Mouse (Mus musculus) B cell, adult 2 months (primary cell): ENCODE measurements around the gene Commd9.

ENCODE experiments used
- DNase-seq, 2 experiments: peaks; one replicate each; pipeline ENCODE4 v3.0.0; 2022

Commd9 gene

GRCm38 (mm10) chr2:101885768-101886438, at the start of gene Commd9:
Commd9 (plus strand) TSS chr2:101886247.
- DNase-seq, result peak; percentile 95 to 97

DNA sequence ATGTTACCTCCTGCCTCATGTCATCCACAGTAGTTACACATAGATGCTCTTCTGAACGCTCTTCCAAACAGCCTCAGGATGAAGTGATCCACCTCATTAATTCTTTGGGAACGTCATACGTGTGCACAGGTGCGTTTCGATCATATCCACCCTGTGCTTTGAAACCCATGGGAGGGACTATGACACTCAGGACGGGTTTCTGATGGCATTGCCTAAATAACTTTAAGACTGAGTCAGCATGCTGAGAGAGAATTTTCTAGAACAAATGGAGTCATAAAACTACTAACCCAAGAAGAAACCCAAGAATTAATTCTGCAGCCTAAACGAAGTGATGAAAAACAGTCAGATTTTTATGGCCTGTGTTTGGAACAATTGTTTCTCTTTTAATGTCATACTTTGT, 43.3 kb upstream of the Commd9 start:
- no peak for DNase-seq

- no peak for DNase-seq
These were observed 31.3 kb upstream of the Commd9 start for GRCm38 (mm10) chr2:101854792-101855191.

GRCm38 (mm10) chr2:101856174-101856573, 29.9 kb upstream of the Commd9 start:
- no peak for DNase-seq

DNA sequence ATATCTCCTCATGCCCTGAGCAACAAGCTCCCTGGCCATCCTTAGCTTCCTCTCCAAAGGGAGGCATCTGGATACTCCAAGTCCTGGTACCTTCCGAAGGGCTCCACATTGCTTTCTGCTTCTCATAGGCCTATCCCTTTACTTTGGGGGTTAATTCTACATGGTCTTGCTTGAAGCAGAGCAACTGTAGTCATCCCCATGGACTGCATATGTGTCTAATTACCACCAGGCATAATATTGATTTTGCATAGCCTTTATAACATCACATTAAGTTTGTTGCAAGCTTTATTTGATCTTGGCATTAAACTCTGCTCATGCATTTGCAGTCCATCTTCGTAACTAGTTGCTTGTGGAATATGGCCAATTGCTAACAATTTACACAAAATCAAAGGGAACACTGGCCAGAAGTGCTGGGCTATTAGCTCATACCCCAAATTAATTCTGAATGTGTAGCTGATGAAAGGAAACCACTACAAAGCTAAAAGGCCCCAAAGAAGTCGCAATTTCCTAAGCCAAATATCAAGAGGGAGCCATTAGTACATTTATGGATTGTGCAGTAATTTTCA, 25.0 kb upstream of the Commd9 start:
- DNase-seq, result no peak

DNA sequence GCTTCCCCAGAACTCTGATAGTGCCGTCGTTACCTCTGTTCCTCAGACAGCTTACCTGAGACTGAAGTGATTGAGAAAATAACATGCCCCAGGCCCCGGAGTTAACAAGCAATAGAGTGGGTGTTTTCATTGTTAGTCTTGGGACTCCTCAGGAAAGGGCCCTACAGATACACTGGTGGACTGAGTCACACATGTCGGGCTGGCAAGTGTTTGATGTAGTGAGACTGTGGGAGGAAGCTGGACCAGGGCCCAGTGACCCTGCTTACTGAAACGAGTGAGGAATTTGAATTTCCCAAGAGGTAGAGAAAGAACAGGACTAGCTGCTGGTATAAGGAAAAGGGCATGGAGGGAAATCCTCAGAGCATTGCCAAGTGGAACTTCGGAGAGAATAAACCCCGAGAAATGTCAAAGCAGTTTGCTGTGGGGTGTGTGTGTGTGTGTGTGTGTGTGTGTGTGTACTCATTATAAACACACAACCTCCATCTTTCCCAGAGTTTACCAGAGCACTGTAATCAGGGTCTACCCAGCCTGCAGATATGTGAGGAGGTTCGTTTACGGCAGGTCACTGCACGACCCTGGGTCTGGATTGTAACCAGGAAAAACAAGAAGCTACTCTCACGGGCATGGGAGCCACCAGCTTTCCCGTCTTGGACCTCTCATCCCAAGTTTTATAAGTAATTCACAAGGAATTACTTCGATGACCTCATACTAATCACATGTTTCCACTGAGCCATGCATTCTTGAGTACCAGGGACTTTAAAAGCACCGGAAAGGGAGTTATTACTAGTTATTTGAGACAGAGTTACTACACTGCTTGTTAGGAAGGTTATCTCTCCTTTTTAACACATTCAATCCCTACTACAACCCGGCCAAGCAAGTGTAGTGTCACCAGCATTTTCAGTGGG, 23.6 kb upstream of the Commd9 start:
- no peak for DNase-seq

DNA sequence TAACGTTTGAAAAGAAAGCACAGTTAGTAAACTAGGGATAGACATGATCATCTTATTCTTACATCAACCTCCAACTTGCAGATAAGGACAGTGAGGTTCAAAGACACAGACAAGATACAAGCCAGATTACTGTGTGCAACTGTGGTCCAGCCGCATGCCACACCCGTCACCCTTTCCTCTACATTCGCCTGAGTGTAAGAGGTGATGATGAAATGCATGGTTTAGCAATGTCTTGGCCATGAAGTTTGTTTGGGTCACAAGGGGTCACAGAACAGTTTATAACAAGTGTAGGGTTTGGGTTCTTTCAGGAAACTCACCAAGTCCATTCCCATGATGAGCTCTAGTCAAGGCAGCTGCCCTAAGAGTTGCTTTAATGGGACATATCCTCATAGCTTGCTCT, 17.4 kb upstream of the Commd9 start:
- DNase-seq, result no peak

DNA sequence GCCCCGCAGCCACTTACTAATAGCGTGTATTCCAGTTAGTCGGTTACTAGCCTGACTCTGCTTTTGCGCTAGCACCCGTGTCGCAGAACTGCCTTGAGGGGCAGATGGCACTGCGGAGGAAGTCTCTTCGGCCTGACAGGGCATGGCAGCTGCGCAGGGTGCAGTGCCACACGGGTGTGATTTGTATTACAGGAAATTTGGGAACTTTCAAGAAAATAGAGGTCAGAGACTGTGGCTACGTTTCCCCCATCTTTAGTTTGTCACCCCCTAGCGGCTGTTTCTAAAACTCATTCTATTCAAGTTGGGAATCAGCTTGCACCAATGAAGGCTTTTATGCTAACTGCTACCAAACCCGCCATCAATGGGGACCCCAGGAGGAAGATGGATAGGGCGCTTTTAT, 14.9 kb upstream of the Commd9 start:
- DNase-seq, result peak; percentile 57 to 58

DNA sequence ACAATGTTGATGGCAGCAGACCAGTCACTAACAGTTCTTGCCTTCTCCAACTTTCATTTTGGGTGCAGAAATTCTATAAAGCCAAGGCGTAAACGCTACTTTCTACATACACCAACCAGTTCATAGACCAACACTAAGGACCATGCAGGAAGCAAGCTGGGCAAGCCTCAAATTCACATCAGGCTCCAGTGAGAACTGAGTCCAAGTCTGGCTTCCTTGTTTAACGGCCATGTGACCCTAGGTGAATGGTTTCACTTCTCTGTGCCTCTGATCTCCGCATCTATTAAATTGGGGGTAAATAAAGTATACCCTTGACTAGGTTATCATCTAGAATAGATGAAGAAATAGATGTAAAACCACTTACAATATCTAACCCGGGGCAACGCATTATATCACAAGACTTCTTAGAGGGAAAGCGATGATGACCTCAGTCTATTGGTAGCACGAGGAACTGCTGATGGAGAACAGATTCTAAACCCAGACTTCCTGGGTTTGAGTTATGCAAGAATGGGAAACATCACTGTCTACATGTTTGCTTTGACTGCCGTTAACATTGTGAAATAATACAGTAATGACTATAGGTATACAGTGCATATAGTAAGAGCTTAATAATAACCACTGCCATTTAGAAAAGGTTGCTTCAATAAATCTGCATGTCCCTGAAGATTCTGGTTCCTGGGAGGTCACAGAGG, 4.4 kb upstream of the Commd9 start:
- peak; percentile 22 to 32 for DNase-seq

DNA sequence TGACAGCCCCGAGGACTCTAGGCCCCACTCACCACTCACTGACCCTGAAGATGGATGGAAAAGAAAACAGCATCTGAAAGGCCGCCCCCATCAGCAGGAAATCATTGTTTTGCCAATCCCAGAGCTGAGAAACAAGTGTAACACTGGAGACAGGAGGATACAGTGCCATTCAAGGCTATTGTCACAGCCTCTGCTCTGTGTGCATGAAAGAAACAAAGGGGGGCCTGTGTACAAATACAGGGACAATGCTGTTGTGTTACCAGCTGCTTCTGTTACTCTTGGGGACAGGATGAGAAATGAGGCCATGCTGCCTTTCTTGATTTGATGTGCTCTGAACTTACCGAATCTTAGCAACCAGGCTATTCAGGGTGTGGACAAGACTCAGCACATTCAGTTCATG, 3.0 kb upstream of the Commd9 start, which contains the start of gene Prr5l:
Gene Prr5l (minus strand): TSS at position 30 of the 400 bp plus-strand sequence.
- no peak for DNase-seq

- DNase-seq, result no peak
These were observed 1.8 kb upstream of the Commd9 start for GRCm38 (mm10) chr2:101884286-101884685.

DNA sequence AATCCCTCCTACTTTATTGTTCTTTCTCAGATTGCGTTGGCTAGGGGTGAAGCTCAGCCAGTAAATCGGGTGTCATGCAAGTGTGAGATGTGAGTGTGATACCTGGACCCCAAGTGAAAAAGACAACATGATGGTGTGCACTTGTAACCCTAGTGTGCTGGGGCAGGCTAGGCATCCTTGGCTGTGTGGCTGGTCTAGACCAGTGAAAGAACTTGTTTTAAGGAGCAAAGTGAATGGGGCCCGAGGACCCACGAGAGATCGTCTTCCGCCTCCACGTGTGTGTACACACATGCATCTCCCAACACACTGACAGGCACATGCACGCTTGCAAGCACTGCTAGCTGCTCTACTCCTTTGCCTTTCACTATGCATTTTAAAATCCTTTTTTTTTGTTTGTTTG, 2.8 kb downstream of the Commd9 start:
- DNase-seq, result no peak

DNA sequence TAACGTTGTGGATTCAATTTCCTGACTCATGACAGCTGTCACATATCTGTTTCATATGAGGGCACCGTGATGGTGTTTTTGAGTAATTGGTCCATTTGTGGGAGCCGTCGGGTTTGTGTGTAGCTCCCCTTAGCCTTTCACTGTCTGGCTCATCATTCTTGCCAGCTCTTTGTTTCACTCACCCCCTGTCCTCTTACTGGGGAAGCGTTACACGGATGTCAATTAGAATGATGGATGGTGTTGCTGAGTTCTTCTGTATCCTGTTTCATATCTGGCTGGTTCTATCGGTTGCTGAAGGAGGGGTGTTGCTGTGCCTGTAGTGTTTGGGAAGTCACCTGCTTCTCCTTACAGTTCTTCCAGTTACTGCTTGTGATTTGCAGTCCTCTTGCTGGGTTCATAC, 5.1 kb downstream of the Commd9 start:
- DNase-seq, result no peak

DNA sequence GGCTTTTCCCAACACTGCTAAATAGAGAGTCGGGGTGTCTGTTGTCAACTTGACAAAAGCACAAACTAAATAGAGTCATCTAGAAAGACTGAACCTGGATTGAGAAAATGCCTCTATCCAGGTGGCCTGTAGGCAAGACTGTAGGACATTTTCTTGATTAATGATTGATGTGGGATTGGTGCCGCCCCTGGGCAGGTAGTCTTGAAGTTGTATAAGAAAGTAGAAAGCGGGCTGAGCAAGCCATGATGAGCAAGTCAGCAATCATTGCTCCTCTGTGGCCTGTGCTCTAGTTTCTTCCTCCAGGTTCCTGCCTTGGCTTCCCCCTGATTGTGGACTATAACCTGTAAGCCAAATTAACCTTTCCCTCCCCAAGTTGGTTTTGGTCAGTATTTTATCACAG, 8.1 kb downstream of the Commd9 start:
- DNase-seq, result no peak

DNA sequence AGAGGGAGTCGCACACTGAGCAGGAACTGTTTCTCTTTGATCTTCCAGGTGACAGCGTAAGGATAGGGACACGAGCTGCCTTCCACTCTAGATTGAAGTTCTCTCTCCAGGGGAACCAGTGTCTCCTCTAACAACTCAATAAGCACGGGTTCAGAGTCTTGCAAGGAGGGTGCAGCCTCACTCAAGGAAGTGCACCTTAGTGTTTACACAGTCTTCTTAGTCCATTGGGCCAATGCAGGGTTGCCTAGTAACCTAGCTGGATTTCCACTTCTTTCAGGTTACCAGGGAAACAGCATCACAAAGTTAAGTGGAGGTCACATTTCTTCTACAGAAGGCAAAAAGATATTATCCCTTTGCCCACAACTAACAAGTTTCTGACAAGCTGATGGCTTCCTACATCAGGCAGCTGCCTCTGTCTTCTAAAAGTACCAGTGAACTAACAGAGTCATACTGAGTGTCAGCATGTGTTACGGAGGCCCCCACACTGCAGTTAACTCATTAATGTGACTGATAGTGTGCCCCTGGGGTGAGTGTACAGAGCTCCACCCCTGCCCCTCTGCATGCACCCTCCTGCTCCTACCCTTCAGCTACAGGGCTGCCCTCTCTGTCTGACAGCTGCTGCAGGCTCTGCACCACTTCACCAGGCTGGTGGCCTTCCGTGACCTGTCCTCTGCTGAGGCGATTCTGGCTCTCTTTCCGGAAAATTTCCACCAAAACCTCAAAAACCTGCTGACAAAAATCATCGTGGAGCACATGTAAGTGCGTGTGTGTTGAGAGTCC, 10.6 kb downstream of the Commd9 start:
- DNase-seq, result no peak

DNA sequence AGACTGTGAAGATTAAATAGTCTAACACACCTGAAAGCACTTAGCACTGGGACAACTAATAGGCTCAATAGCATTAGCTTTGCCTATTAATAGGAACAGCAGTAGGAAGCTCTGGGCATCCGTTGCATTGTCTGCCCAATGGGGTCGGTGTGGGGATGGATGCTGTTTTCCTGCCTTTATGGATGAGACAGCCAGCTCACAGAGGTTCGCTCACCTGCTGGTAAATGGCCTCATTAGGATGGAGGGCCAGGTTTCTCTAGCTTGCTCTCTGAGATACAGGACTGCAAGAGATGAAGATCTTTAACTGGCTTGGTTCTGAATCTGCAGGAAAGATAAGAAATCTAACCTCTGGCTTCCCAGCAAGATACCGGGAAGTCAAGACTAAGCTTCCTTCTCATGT, 16.1 kb downstream of the Commd9 start:
- DNase-seq, result no peak

DNA sequence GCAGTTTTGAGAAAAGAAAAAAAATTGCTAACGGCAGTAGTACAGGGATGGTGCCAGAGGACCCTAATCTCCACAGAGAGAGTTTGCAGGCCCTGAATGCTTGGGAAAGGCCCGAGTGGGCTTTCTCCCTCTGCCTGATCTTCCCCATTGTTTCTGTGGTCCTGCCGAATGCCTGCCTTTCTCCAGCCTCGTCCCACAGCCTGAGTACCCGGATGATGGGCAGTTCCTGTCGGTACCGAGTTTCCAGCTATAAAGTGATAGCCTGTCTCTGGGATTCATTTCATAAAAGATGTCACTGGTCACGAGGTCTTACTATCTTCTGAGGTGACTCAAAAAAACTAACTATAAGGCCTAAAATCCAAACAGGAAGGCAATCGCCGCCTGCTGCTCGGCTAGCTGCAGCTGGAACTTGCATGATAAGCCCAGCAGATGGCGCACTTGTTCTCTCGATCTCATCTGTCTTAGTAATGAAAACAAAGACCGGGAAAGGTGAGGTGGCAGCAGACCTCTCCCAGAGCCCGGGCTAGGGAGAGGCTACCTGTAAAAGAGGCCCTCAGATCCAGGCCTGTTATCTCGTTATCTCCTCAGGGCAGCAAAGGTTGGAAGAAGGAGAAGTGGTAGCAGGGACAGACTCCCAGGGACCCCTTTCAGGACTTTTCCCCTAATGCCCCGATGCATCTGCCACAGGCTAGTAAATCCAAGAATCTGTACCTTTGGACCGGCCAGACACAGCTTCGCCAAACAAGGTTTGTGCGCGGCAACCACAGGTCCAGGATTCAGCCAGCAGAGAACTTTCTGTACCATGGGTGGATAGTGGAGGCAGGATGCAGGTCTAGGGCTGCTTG, 19.7 kb downstream of the Commd9 start:
- DNase-seq, result peak; percentile 76 to 79

GRCm38 (mm10) chr2:101906379-101906690, 20.3 kb downstream of the Commd9 start:
- DNase-seq, result no peak

GRCm38 (mm10) chr2:101907386-101908022, 21.5 kb downstream of the Commd9 start:
- no peak for DNase-seq

DNA sequence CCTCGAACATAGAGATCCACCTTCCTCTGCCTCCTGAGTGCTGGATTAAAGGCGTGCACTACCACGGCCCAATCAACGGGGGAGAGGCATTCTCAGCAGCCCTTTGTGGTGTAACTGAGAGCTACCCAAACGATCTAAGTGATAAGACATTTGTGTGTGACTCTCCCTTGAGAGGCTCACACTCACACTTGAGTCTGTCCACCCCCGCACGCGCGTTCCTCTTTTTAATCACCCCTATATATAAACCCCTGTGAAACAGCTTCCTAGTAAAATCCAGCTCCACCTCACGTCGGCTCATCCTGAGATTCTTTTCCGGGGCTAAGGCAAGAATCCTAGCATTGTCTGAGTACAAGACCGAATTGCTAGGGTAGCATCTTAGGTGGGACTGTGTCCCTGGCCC, 22.7 kb downstream of the Commd9 start:
- DNase-seq, result no peak
